ENCODE assay signal across 9 mouse cellular contexts in the genomic region with DNA sequence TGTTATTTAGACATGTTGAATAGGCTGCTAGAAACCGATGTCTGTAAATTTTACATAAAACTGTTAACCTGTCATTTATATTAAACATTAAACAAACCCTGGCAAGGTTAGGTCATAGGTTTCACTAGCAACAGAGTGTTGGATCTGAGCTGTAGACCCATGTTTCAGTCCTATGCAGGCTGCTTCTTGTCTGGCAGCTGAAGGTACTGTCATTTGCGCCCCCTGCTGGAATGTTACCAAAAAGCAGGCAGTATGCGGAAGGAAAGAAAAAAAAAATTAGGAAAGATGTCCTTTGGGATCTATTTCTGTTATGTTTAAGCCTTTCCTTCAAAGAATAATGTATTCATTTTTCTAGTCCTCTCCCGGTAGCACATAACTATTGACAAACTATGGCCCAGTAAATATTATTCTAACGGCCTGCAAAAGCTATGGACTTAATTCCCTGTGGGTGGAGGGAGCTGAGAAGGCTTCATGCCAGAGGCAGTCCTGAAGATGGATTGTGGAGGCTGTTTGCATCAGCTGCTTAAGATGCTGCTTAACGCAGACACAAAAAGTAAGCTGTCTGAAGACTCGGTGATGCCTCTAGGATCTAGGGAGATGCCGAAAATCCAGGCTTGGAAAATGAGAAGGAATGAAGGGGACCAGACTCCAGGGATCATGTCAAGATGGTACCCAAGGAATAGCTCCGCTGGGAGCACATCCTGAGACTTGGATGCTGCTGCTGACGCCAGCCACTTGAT.
A peak's percentile ranks its signal among the peaks of the same experiment; 100 is the strongest.
DNase-seq lines count a peak whose midpoint lies in the region; ATAC-seq lines count a peak whose summit lies in the region.
"Had no signal": no experiment of that assay in that cellular context is flagged by ENCODE, and none has a peak within 500 bp of the region (broad histone marks: within the 10 kb centered on the region; RNA-seq: fewer than 3 reads in every experiment).

No protein-coding gene starts in this region.

- ATAC-seq in heart, embryonic 12.5 days (ENCODE audit: insufficient number of reproducible peaks, low FRiP score), result no peak
- peak; percentile 48; the same call in 1 of the 2 replicates for ATAC-seq in common myeloid progenitor, adult 5-6 weeks (replicated peaks; ENCODE audit: low read depth, poor library complexity, severe bottlenecking)

- intact Hi-C loops in heart, postnatal 36 days (cut with DNase I), result loop anchor here (1.0 to 10.0 kb wide), 5 partner anchors 203 to 857 kb away; no protein-coding TSS in a partner anchor

- no peak overlapping the region for H3K9ac ChIP-seq in heart, embryonic 12.5 days
- H3K9ac ChIP-seq: stomach, embryonic 15.5 days had no signal

- 48% methylated on average over 10 of the region's 10 CpGs for WGBS in heart, embryonic 12.5 days

- peak; percentile 67 for DNase-seq in heart, adult 8-10 months (ENCODE audit: low spot score)
- peak; percentile 13 for DNase-seq in MN1 (ENCODE audit: low spot score)
- peak; percentile 73 to 79 for DNase-seq in heart, postnatal 36 days
- peak; percentile 61 to 71 for DNase-seq in left cerebral cortex, adult 8-10 months (ENCODE audit: low spot score in 2 of 2)
- peak; percentile 7 for DNase-seq in naive thymus-derived CD4-positive, alpha-beta T cell, adult 2 months (ENCODE audit: low read depth)
- peak; percentile 83 for DNase-seq in testis, postnatal 10 days (ENCODE audit: low spot score)

- H3K4me3 ChIP-seq in heart, embryonic 12.5 days, result no peak overlapping the region
- H3K4me3 ChIP-seq: stomach, embryonic 15.5 days had no signal

- peaks cover 18% of the 10 kb centered on the region for H3K4me1 ChIP-seq in heart, embryonic 12.5 days (replicated peaks)

- no peaks in the 10 kb centered on the region for H3K36me3 ChIP-seq in heart, embryonic 12.5 days
- H3K36me3 ChIP-seq: stomach, embryonic 15.5 days had no signal

- no peak overlapping the region for H3K4me2 ChIP-seq in heart, embryonic 12.5 days
- H3K4me2 ChIP-seq: stomach, embryonic 15.5 days had no signal

- 0 out of 2 replicates have a peak, but pooled peaks cover 11% of the 10 kb centered on the region for H3K27me3 ChIP-seq in heart, embryonic 12.5 days (replicated peaks)
- H3K27me3 ChIP-seq: stomach, embryonic 15.5 days had no signal

- H3K9me3 ChIP-seq in heart, embryonic 12.5 days (replicated peaks), result no peaks in the 10 kb centered on the region
- H3K9me3 ChIP-seq: stomach, embryonic 15.5 days had no signal

- H3K27ac ChIP-seq in heart, embryonic 12.5 days (ENCODE audit: poor library complexity, severe bottlenecking), result no peak overlapping the region
- H3K27ac ChIP-seq: stomach, embryonic 15.5 days had no signal

Comparison
In these comparisons a context has a peak if more than half of its experiments do, and no peak if none do; other contexts are left out.
1. DNase-seq: peak in every context shown above with its lines; median percentile 83 in testis, postnatal 10 days; 76 in heart, postnatal 36 days; 67 in heart, adult 8-10 months; 66 in left cerebral cortex, adult 8-10 months; 13 in MN1; 7 in naive thymus-derived CD4-positive, alpha-beta T cell, adult 2 months.